Mouse (Mus musculus) liver, adult 2 months (tissue): ENCODE results near the gene Gramd4. TPM values are rescaled to one million over a fixed set of nuclear protein-coding genes. Genes with fewer than 3 reads are reported as not detected.

Source experiments
- DNase-seq: peaks from one replicate; pipeline ENCODE4 v3.0.0-alpha.2; 2011; ENCODE audit warnings: low read depth, low spot score; ENCODE audit errors: extremely low read depth
- H3K27ac ChIP-seq: fragments of 200-500 bp; replicated peaks from 2 replicates; pipeline ENCODE4 v1.5.1; 2012; ENCODE audit warnings: low read depth, mild to moderate bottlenecking, control low read depth, inconsistent platforms, low read length; ENCODE audit not compliant: insufficient read depth
- H3K27me3 ChIP-seq: fragments of 200-500 bp; 2 replicates; pipeline ENCODE4 v1.6.1; 2012; ENCODE audit warnings: mild to moderate bottlenecking, moderate library complexity, low read length, inconsistent platforms; ENCODE audit not compliant: control insufficient read depth, insufficient read depth
- H3K36me3 ChIP-seq: fragments of 200-500 bp; 2 replicates; pipeline ENCODE4 v1.6.1; 2012; ENCODE audit warnings: low read length, inconsistent platforms; ENCODE audit not compliant: control insufficient read depth, insufficient read depth
- H3K4me1 ChIP-seq: fragments of 200-500 bp; 2 replicates; pipeline ENCODE4 v1.6.1; 2011; ENCODE audit warnings: low read length; ENCODE audit not compliant: control insufficient read depth, insufficient read depth
- H3K4me3 ChIP-seq: fragments of 200-500 bp; 2 replicates; pipeline ENCODE4 v1.5.1; 2011; ENCODE audit warnings: low read depth, mild to moderate bottlenecking, control low read depth, low read length, moderate library complexity; ENCODE audit not compliant: insufficient read depth
- H3K79me2 ChIP-seq: fragments of 200-500 bp; 2 replicates; pipeline ENCODE4 v1.6.1; 2012; ENCODE audit warnings: inconsistent platforms, mild to moderate bottlenecking, low read length, moderate library complexity; ENCODE audit not compliant: control insufficient read depth, insufficient read depth
- H3K9ac ChIP-seq: fragments of 200-500 bp; 2 replicates; pipeline ENCODE4 v1.6.1; 2012; ENCODE audit warnings: low read depth, mild to moderate bottlenecking, control low read depth, inconsistent platforms, low read length
- CTCF ChIP-seq: fragments of 200-500 bp; IDR thresholded peaks from 2 replicates; pipeline ENCODE4 v1.5.1; 2011; ENCODE audit warnings: low read depth, low read length, control low read depth
- POLR2A ChIP-seq: fragments of 200-500 bp; IDR thresholded peaks from 2 replicates; pipeline ENCODE4 v1.6.1; 2011; ENCODE audit warnings: low read length, control low read depth; ENCODE audit not compliant: insufficient read depth; ENCODE audit errors: extremely low read depth
- WGBS: fragments of 180-500 bp; shearing (Covaris S2); methylation state at CpG from one replicate; pipeline ENCODE4 v1.1.7; 2018; 5-methylcytosine and 5-hydroxymethylcytosine counted together
- polyA plus RNA-seq: library from polyadenylated mRNA; depleted of rRNA; stranded (reverse); fragments of >200 nt; gene quantifications from 2 replicates; pipeline ENCODE4 v1.2.3, GENCODE M21; 2012
- total RNA-seq: library from RNA; depleted of rRNA; stranded (reverse); fragments of >200 nt; gene quantifications from 2 replicates; pipeline ENCODE4 v1.2.3, GENCODE M21; 2014

The Gramd4 gene
- total and polyA plus RNA-seq, 2 experiments, result 2.4 to 6.0 TPM

- Histone ChIP-seq H3K36me3 (no peaks in the 10 kb centered on the region), H3K27ac (no peak overlapping the region), H3K4me1 (no peaks in the 10 kb centered on the region), H3K27me3 (no peaks in the 10 kb centered on the region), H3K9ac (no peak overlapping the region), H3K4me3 (no peak overlapping the region), H3K79me2 (no peaks in the 10 kb centered on the region)
- DNase-seq, result no peak
- WGBS, result 92% methylated on average over 5 of the region's 5 CpGs
- no peak for TF ChIP-seq POLR2A
- no peak for TF ChIP-seq CTCF
Measured at GRCm38 (mm10) chr15:86018753-86019512, 38.6 kb upstream of the Gramd4 start.

GRCm38 (mm10) chr15:86020008-86020407 is 37.5 kb upstream of the Gramd4 start:
- 76% methylated on average over 8 of the region's 8 CpGs for WGBS
- Histone ChIP-seq H3K79me2 (no peaks in the 10 kb centered on the region), H3K27ac (no peak overlapping the region), H3K4me1 (no peaks in the 10 kb centered on the region), H3K9ac (no peak overlapping the region), H3K36me3 (no peaks in the 10 kb centered on the region), H3K27me3 (no peaks in the 10 kb centered on the region), H3K4me3 (no peak overlapping the region)
- TF ChIP-seq CTCF, result no peak
- no peak for TF ChIP-seq POLR2A
- DNase-seq, result no peak

- Histone ChIP-seq H3K27me3 (no peaks in the 10 kb centered on the region), H3K27ac (no peak overlapping the region), H3K9ac (no peak overlapping the region), H3K36me3 (no peaks in the 10 kb centered on the region), H3K79me2 (no peaks in the 10 kb centered on the region), H3K4me3 (no peak overlapping the region), H3K4me1 (no peaks in the 10 kb centered on the region)
- no peak for DNase-seq
- TF ChIP-seq CTCF, result no peak
- TF ChIP-seq POLR2A, result no peak
- 14% methylated on average over 9 of the region's 9 CpGs for WGBS
Measured at GRCm38 (mm10) chr15:86021301-86021700, 36.2 kb upstream of the Gramd4 start.

- Histone ChIP-seq H3K4me3 (no peak overlapping the region), H3K27me3 (no peaks in the 10 kb centered on the region), H3K79me2 (no peaks in the 10 kb centered on the region), H3K4me1 (no peaks in the 10 kb centered on the region), H3K9ac (no peak overlapping the region), H3K27ac (no peak overlapping the region), H3K36me3 (no peaks in the 10 kb centered on the region)
- TF ChIP-seq CTCF, result no peak
- TF ChIP-seq POLR2A, result no peak
- WGBS, result 55% methylated on average over 9 of the region's 9 CpGs
- no peak for DNase-seq
Measured at GRCm38 (mm10) chr15:86021971-86022370, 35.5 kb upstream of the Gramd4 start.

- TF ChIP-seq POLR2A (no peak), CTCF (no peak)
- 78% methylated on average over 8 of the region's 8 CpGs for WGBS
Measured at GRCm38 (mm10) chr15:86027871-86028270, 29.6 kb upstream of the Gramd4 start.

GRCm38 (mm10) chr15:86029981-86030380 is 27.5 kb upstream of the Gramd4 start:
- no peak overlapping the region for H3K27ac ChIP-seq
- no peaks in the 10 kb centered on the region for H3K4me1 ChIP-seq
- H3K4me3 ChIP-seq, result no peak overlapping the region
- TF ChIP-seq POLR2A (no peak), CTCF (no peak)
- peaks cover 14% of the 10 kb centered on the region for H3K27me3 ChIP-seq
- no peak overlapping the region for H3K9ac ChIP-seq
- no peaks in the 10 kb centered on the region for H3K36me3 ChIP-seq
- WGBS, result 66% methylated on average over 14 of the region's 14 CpGs
- no peak for DNase-seq
- no peaks in the 10 kb centered on the region for H3K79me2 ChIP-seq

More at GRCm38 (mm10) chr15:86027871-86028270, 29.6 kb upstream of the Gramd4 start:
- H3K27me3 ChIP-seq, result peaks cover 2% of the 10 kb centered on the region
- no peaks in the 10 kb centered on the region for H3K79me2 ChIP-seq
- H3K4me1 ChIP-seq, result no peaks in the 10 kb centered on the region
- no peak for DNase-seq
- H3K36me3 ChIP-seq, result no peaks in the 10 kb centered on the region
- no peak overlapping the region for H3K9ac ChIP-seq
- no peak overlapping the region for H3K27ac ChIP-seq
- no peak overlapping the region for H3K4me3 ChIP-seq
